Mouse (Mus musculus) ES-Bruce4 (cell line): ENCODE measurements around the gene Lamc1. TPM values are rescaled to one million over a fixed set of nuclear protein-coding genes. Genes with fewer than 3 reads are reported as not detected.
A peak's percentile ranks its signal among the peaks of the same experiment; 100 is the strongest.

Experiments used
- H3K27ac ChIP-seq: 2 replicates; pipeline ENCODE4 v1.5.1; 2012; ENCODE audit warnings: low read length, inconsistent platforms; ENCODE audit not compliant: insufficient read depth
- H3K27me3 ChIP-seq: 2 replicates; pipeline ENCODE4 v1.6.1; 2012; ENCODE audit warnings: mild to moderate bottlenecking, low read length, inconsistent platforms; ENCODE audit not compliant: control insufficient read depth, poor library complexity, insufficient read depth, severe bottlenecking
- H3K36me3 ChIP-seq: 2 replicates; pipeline ENCODE4 v1.6.1; 2012; ENCODE audit warnings: inconsistent platforms, mild to moderate bottlenecking, low read length, moderate library complexity; ENCODE audit not compliant: control insufficient read depth, poor library complexity, insufficient read depth, severe bottlenecking
- H3K4me1 ChIP-seq: one replicate; pipeline ENCODE4 v1.8.1; 2011; ENCODE audit warnings: low read length; ENCODE audit not compliant: control insufficient read depth, insufficient read depth
- H3K4me3 ChIP-seq: 2 replicates; pipeline ENCODE4 v1.5.1; 2011; ENCODE audit warnings: low read depth, mild to moderate bottlenecking, low read length
- H3K9ac ChIP-seq: 2 replicates; pipeline ENCODE4 v1.6.1; 2012; ENCODE audit warnings: low read depth, mild to moderate bottlenecking, inconsistent platforms; ENCODE audit not compliant: poor library complexity, severe bottlenecking
- H3K9me3 ChIP-seq: replicated peaks from 2 replicates; pipeline ENCODE4 v1.6.1; 2012; ENCODE audit warnings: mild to moderate bottlenecking, low read length, inconsistent platforms; ENCODE audit not compliant: control insufficient read depth, poor library complexity, insufficient read depth, severe bottlenecking
- CTCF ChIP-seq: IDR thresholded peaks from one replicate; pipeline ENCODE4 v1.8.1; 2011; ENCODE audit warnings: low read depth, low read length
- EP300 ChIP-seq: IDR thresholded peaks from 2 replicates; pipeline ENCODE4 v1.6.1; 2011; ENCODE audit warnings: low read depth, low read length; ENCODE audit not compliant: insufficient read depth
- POLR2A ChIP-seq: IDR thresholded peaks from one replicate; pipeline ENCODE4 v1.8.1; 2011; ENCODE audit warnings: low read length; ENCODE audit not compliant: insufficient read depth
- polyA plus RNA-seq: library from polyadenylated mRNA; stranded (reverse); fragments of >200 nt; gene quantifications from 2 replicates; pipeline ENCODE4 v1.2.4, GENCODE M21; 2011; ENCODE audit warnings: low read depth; ENCODE audit not compliant: missing spikeins, insufficient read depth, insufficient read length

The Lamc1 gene
- polyA plus RNA-seq, 1 experiment, result 233 TPM

DNA sequence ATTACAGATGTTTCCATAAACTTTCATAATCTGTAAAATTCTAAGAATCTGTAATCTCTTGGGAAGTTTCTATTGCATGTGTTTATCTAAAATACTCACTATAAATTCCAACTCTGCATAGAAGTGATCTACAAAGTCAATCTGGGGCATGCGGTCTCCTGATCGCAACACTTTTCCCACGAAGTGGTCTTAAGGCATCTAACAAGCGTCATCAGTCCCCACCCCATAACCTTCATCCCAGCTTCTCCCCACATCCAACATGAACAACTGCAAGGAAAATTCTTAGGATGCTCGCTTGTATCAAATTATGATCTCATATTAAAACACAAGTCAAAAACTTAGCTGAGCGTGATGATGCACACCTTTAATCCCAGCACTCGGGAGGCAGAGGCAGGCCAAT, 14.3 kb downstream of the Lamc1 start:
- Histone ChIP-seq H3K27me3 (no peaks in the 10 kb centered on the region), H3K9ac (no peak overlapping the region), H3K9me3 (no peaks in the 10 kb centered on the region), H3K4me3 (no peak overlapping the region), H3K36me3 (no peaks in the 10 kb centered on the region), H3K27ac (no peak overlapping the region), H3K4me1 (peaks cover 10% of the 10 kb centered on the region)
- TF ChIP-seq EP300, result no peak
- no peak for TF ChIP-seq POLR2A
- TF ChIP-seq CTCF, result no peak

DNA sequence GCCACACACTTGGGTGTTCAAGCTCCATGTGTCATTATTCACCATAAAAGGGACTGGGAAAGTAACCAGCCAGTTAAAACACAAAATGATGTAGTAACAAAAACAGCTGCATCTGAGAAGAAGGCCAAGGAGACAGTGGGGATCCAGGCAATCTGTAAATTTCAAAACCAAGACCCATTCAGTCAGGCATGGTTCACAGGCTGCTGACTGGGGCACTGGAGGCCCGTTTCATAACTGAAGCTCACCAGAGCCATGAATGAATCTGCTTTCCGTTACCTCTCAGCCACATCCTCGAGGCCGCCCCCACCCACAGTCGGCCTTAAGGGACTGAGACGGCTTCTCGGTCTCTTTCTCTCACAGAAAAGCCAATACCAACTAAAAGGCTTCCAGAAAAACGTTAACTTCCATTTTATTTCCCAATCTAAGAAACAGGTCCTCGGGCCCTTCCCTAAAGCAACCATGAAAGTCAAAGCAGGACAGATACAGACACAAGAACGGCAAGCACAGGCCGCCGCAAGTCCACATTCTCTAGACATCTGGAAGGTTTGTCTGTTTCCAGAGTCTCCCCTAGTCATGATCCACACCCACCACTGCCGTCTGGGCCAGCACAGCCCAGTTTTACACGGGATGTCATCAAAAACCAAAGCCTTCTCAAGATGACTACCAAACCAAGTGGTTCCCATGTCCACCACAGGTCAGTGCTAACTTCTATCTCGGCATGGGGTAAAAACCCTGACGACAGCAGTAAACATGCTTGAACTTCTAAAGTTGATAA, 14.9 kb downstream of the Lamc1 start:
- Histone ChIP-seq H3K27ac (no peak overlapping the region), H3K4me3 (no peak overlapping the region), H3K36me3 (no peaks in the 10 kb centered on the region), H3K9ac (no peak overlapping the region), H3K9me3 (no peaks in the 10 kb centered on the region), H3K27me3 (no peaks in the 10 kb centered on the region), H3K4me1 (peaks cover 10% of the 10 kb centered on the region)
- TF ChIP-seq POLR2A (no peak), CTCF (no peak), EP300 (no peak)

DNA sequence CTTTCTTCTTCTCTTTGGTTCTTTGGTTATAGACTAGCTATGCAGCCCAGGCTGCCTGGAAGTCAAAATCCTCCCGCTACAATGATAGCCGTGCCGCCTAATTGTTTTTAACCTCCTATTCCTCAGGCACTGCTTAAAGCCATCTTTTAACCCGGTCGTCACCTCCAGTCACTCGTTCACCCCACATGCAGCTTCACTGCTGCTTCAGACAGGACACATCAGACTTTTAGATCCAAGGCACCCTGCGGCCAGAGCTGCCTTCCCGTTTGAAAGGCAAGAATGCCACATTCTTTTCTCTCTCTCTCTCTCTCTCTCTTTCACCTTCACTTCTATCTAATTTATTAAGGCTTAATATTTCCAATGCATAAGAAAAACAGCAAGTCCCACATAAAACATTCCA, 15.6 kb downstream of the Lamc1 start:
- Histone ChIP-seq H3K4me1 (peaks cover 8% of the 10 kb centered on the region), H3K9ac (no peak overlapping the region), H3K27ac (peak overlapping the region; percentile 3; the same call in 1 of the 2 replicates), H3K36me3 (no peaks in the 10 kb centered on the region), H3K9me3 (no peaks in the 10 kb centered on the region), H3K4me3 (no peak overlapping the region), H3K27me3 (no peaks in the 10 kb centered on the region)
- TF ChIP-seq POLR2A (no peak), EP300 (no peak), CTCF (no peak)

DNA sequence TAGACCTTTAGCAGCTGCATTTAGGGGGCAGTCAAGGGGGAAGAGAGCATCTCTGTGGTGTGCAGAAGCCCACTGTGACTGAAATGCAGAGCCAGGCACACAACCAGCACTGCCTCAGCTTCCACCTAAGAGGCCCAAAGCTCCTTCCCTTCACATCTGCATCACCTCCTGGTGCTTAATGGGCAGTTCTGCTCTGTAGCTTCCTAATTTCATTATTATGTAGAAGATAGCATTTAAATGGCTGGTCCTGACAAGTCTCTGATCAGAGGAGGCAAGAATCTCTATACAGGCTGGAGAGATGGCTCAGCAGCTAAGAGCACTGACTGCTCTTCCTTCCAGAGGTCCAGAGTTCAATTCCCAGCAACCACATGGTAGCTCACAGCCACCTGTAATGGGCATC, 16.3 kb downstream of the Lamc1 start:
- Histone ChIP-seq H3K4me3 (no peak overlapping the region), H3K4me1 (peaks cover 7% of the 10 kb centered on the region), H3K36me3 (no peaks in the 10 kb centered on the region), H3K27me3 (no peaks in the 10 kb centered on the region), H3K27ac (no peak overlapping the region), H3K9me3 (no peaks in the 10 kb centered on the region), H3K9ac (no peak overlapping the region)
- no peak for TF ChIP-seq POLR2A
- TF ChIP-seq CTCF, result no peak
- TF ChIP-seq EP300, result 0 out of 2 replicates have a peak, but pooled peaks have one; percentile 16

DNA sequence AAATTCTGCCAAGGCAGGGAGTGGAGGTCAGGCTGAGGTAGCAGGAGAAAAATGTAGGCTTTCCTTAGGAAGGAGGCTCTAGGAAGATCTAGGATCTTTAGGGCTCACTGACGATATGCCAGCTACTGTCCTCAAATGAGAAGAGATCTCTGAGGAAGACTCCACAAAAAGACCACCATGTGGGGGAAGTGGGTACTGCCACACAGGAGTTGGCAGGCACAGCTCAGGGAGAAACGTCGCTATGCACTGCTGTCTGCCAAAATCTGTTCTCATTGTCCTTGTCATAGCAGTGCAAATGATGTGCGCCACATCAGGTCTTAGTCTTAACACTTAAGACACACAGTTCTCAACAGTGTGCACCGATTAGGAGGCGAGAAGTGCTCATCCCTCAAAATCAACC, 17.5 kb downstream of the Lamc1 start:
- H3K9ac ChIP-seq, result no peak overlapping the region
- TF ChIP-seq POLR2A (no peak), EP300 (no peak), CTCF (no peak)
- no peak overlapping the region for H3K4me3 ChIP-seq
- no peaks in the 10 kb centered on the region for H3K36me3 ChIP-seq
- H3K27ac ChIP-seq, result no peak overlapping the region
- no peaks in the 10 kb centered on the region for H3K27me3 ChIP-seq
- H3K4me1 ChIP-seq, result peaks cover 3% of the 10 kb centered on the region
- H3K9me3 ChIP-seq, result no peaks in the 10 kb centered on the region

DNA sequence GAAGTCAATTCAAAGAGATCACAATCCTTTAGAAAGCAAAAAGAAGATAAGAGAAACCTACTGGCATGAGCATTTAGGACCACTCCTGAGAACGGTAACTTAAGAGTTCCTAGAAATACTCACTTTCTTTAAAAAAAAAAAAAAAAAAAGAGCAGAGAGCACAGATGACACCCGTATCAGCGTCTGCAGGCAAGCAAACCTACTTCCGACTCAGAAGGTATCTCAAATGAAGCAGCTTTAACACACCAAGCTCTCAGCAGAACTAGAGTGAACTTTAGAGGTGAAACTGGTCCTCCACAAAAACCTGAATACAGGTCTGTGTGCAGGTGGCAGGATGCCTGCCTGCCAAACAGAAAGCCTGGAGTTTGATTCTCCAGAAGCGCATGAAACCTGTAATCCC, 19.6 kb downstream of the Lamc1 start:
- no peaks in the 10 kb centered on the region for H3K27me3 ChIP-seq
- no peaks in the 10 kb centered on the region for H3K9me3 ChIP-seq
- H3K4me3 ChIP-seq, result no peak overlapping the region
- no peak overlapping the region for H3K27ac ChIP-seq
- no peaks in the 10 kb centered on the region for H3K36me3 ChIP-seq
- H3K4me1 ChIP-seq, result peaks cover 3% of the 10 kb centered on the region
- no peak overlapping the region for H3K9ac ChIP-seq
- TF ChIP-seq CTCF (no peak), POLR2A (no peak), EP300 (no peak)
